Mouse (Mus musculus) brain, embryonic 14.5 days (tissue): Measurements from ENCODE around the gene Psg27.

ENCODE experiments used
- CTCF ChIP-seq: fragments of 200-500 bp; IDR thresholded peaks from 2 replicates; pipeline ENCODE4 v1.5.1; 2012; ENCODE audit warnings: inconsistent platforms, mild to moderate bottlenecking, moderate library complexity, borderline replicate concordance; ENCODE audit not compliant: insufficient read depth, insufficient read length; ENCODE audit errors: extremely low read depth
- POLR2A ChIP-seq: fragments of 200-500 bp; IDR thresholded peaks from 2 replicates; pipeline ENCODE4 v1.6.1; 2012; ENCODE audit warnings: mild to moderate bottlenecking, inconsistent platforms, borderline replicate concordance; ENCODE audit not compliant: poor library complexity, insufficient read depth, insufficient read length, severe bottlenecking; ENCODE audit errors: extremely low read depth

DNA sequence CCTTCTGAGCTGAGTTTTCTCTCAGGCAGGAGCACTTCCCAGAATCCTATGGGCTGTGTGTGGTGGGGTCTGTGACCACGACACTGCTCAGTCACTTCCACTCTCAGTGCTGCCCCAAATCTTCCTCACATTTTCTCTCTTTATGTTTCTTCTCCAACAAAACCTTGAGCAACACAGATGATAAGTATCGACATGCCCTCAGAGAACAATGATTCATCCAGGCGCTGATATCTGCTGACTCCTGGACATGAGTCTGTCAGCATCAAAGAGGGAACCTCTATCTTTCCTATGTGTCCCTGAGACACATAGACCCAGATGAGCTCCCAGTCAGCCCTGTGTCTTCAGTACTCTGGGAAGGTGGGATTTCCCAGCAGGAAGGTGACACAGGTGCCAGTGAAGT, at the start of gene Psg27:
- TF ChIP-seq CTCF (no peak), POLR2A (no peak)
